Mouse (Mus musculus) ES-E14 (cell line): ENCODE results near the gene Cela3a.

ENCODE experiments used
- CHD2 ChIP-seq: IDR thresholded peaks from 2 replicates; pipeline ENCODE4 v1.6.1; 2014; ENCODE audit warnings: mild to moderate bottlenecking, low read depth, low read length, inconsistent platforms
- HCFC1 ChIP-seq: IDR thresholded peaks from 2 replicates; pipeline ENCODE4 v1.6.1; 2012; ENCODE audit warnings: low read length, inconsistent platforms, borderline replicate concordance; ENCODE audit not compliant: insufficient read depth
- MAFK ChIP-seq: IDR thresholded peaks from 2 replicates; pipeline ENCODE4 v1.6.1; 2014; ENCODE audit warnings: mild to moderate bottlenecking, low read depth, low read length, inconsistent platforms; ENCODE audit not compliant: insufficient read depth
- ZC3H11A ChIP-seq: IDR thresholded peaks from 2 replicates; pipeline ENCODE4 v1.6.1; 2012; ENCODE audit warnings: low read depth, mild to moderate bottlenecking, inconsistent platforms, low read length, borderline replicate concordance
- ZNF384 ChIP-seq: IDR thresholded peaks from 2 replicates; pipeline ENCODE4 v1.6.1; 2012; ENCODE audit warnings: low read depth, low read length, inconsistent platforms

DNA sequence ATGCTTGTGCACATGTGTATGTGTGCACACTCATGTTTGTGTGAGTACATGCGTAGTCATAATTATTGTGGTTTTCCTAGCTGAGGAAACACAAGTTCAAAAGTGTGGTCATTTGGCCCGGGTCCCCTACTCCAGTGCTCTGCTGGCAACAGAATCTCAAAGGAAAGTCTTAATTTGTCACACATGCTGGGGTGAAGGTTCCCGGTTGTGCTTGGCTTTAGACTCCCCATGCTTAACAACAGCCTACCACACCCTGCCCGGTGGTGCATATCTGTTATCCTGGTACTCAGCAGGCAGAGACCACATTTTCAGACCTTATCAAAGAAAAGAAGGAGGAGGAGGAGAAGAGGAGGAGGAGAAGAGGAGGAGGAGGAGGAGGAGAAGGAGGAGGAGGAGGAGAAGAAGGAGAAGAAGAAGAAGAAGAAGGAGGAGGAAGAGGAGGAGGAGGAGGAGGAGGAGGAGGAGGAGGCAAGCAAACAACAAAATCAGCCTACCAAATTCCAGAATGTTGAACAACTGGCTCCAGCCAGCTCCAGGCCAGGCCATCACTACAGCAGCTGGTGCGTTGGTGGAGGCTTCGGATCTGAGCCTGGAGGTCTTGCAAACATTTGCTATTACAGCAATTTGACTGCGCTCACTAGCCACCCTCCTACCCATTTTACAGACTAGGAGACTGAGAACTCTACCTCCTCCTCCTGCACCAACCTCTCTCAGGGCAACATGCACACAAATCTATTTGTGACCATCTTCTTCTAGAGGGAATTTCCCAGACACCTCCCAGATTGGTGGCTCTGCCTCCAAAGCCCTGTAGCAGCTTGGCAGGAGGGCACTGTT lies 38.0 kb upstream of the Cela3a start:
- no peak for TF ChIP-seq MAFK
- TF ChIP-seq ZC3H11A, result no peak
- TF ChIP-seq ZNF384, result no peak
- no peak for TF ChIP-seq HCFC1
- no peak for TF ChIP-seq CHD2
